Mouse (Mus musculus) liver, embryonic 14.5 days (tissue): Measurements from ENCODE around the gene Zfp423.

ENCODE experiments used
- CTCF ChIP-seq: IDR thresholded peaks from 2 replicates; pipeline ENCODE4 v1.5.1; 2016; ENCODE audit warnings: antibody characterized with exemption, low read depth, control low read depth
- EP300 ChIP-seq: IDR thresholded peaks from 2 replicates; pipeline ENCODE4 v1.6.1; 2016; ENCODE audit warnings: antibody characterized with exemption, low read depth

- no peak for TF ChIP-seq EP300
- no peak for TF ChIP-seq CTCF
These were observed 20.0 kb downstream of the Zfp423 start for GRCm38 (mm10) chr8:87939308-87939936.
